Mouse (Mus musculus): Measurements from ENCODE around the gene Arsg. TPM values are rescaled to one million over a fixed set of nuclear protein-coding genes. Genes with fewer than 3 reads are reported as not detected.

Gene Arsg
- polyA plus RNA-seq, 1 experiment from 2014 or later, result 6.0 TPM

DNA sequence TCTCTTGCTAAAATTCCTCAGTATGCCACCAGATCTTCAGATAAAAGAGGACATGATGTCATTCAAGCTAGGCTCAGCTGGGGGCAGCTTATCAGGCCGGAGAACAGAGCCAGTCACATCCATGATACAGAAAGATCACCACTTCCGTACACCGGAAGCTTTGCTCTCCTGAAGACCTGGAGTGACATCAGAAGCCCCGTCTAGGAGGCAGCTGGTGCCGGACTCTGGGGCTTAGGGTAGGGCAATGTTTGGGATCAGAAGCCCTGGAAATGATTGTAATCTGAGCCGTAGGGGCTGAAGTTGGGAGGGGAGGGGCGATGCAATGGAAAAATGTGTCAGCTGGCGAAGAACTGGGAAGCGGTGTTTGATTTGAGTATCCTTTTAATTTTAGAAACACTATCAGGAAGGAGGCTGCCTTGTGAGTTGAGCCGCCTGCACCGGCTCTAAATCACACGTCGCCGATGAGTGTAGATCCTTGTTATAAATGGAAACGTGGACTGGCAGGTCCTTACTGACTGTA, 149.4 kb downstream of the Arsg start:
- Histone ChIP-seq H3K4me3 (no peak overlapping the region), H3K4me2 (replicated peaks) (no peak overlapping the region), H3K36me3 (no peaks in the 10 kb centered on the region), H3K4me1 (no peaks in the 10 kb centered on the region), H3K9ac (replicated peaks) (no peak overlapping the region), H3K9me3 (no peaks in the 10 kb centered on the region), H3K27me3 (no peaks in the 10 kb centered on the region), H3K27ac (replicated peaks) (no peak overlapping the region)
- no peak for ATAC-seq (replicated peaks)
- WGBS, result 55% methylated on average over 15 of the region's 15 CpGs

Small RNAs within 50 kb of the gene (microRNA-seq; reads per million reads assigned to microRNA genes)
- not detected for gene Gm25540

Other genes starting within 250 kb of the Arsg start
- 5.4 and 6.5 TPM in 2 replicates for gene Rgs9, start 175.2 kb upstream of the Arsg start, polyA plus RNA-seq (2015; fragmentation: Nextera tagmentation; extraction: Ambion mirVana)
- gene Gna13, start 110.5 kb upstream of the Arsg start, polyA plus RNA-seq (2015; fragmentation: Nextera tagmentation; extraction: Ambion mirVana), result 17.4 and 18.5 TPM in 2 replicates
- not detected in 2 replicates for gene 9930022D16Rik, start 59.5 kb upstream of the Arsg start, polyA plus RNA-seq (2015; fragmentation: Nextera tagmentation; extraction: Ambion mirVana)
- 67.3 and 72.6 TPM in 2 replicates for gene Amz2, start 47.4 kb upstream of the Arsg start, polyA plus RNA-seq (2015; fragmentation: Nextera tagmentation; extraction: Ambion mirVana)
- 3.7 and 5.1 TPM in 2 replicates for gene Slc16a6, start 224 bp downstream of the Arsg start, polyA plus RNA-seq (2015; fragmentation: Nextera tagmentation; extraction: Ambion mirVana)
- gene Wipi1, start 138.6 kb downstream of the Arsg start, polyA plus RNA-seq (2015; fragmentation: Nextera tagmentation; extraction: Ambion mirVana), result 12.1 and 13.0 TPM in 2 replicates
- gene Prkar1a, start 176.0 kb downstream of the Arsg start, polyA plus RNA-seq (2015; fragmentation: Nextera tagmentation; extraction: Ambion mirVana), result 472 and 496 TPM in 2 replicates
- 1.7 and 1.8 TPM in 2 replicates for gene Fam20a, start 248.9 kb downstream of the Arsg start, polyA plus RNA-seq (2015; fragmentation: Nextera tagmentation; extraction: Ambion mirVana)